Mouse (Mus musculus): Measurements from ENCODE around the gene Gm10358. TPM values are rescaled to one million over a fixed set of nuclear protein-coding genes. Genes with fewer than 3 reads are reported as not detected.

The Gm10358 gene
- polyA plus RNA-seq (2017; shearing (Covaris generic)), result not detected

GRCm38 (mm10) chr8:75406489-75406888, at the start of gene Gm10358:
Gene Gm10358, minus strand, starts transcription at chr8:75406589.

GRCm38 (mm10) chr8:75448394-75448793, 42.0 kb upstream of the Gm10358 start, which contains the start of gene Iqcm:
Gene Iqcm, plus strand, starts transcription at chr8:75448694.

Other genes with a start within 250 kb of the Gm10358 start
- under 1 TPM in 1 of 2 experiments, not detected in 1; 0.46 TPM for gene Rasd2, start 192.6 kb downstream of the Gm10358 start, polyA plus RNA-seq (2017; shearing (Covaris generic))
- under 1 TPM in 1 of 2 experiments, not detected in 1; 0.15 TPM for gene Iqcm, start 42.1 kb upstream of the Gm10358 start, polyA plus RNA-seq (2017; shearing (Covaris generic))

All from inflammation-experienced regulatory T-cells (primary cell).